Comparison of ENCODE assay signal across 17 mouse cellular contexts in the genomic region with DNA sequence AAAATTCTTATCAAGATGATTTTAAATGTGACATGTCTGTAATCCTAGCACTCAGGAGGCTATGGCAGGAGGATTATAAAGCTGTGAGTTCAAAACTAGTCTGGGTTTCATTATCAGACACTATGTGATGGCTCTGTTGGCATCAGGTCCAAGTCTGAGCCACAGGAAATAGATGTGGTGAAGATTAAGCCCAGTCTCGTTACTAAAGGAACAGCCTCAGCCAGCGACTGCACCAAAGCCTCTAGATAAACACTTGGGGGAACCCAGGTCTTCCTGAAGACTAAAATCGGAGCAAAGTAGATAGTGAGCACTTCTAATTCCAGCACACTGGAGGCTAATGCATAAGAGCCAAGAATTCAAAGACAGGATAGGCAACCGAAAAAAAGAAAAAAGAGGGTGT. TPM values are rescaled to one million over a fixed set of nuclear protein-coding genes. Genes with fewer than 3 reads are reported as not detected.
"Had no signal": no experiment of that assay in that cellular context is flagged by ENCODE, and none has a peak within 500 bp of the region (broad histone marks: within the 10 kb centered on the region; RNA-seq: fewer than 3 reads in every experiment).

No protein-coding gene starts in this region.

- H3K4me1 ChIP-seq: limb, embryonic 13.5 days; megakaryocyte, embryonic 14.5 days; midbrain, embryonic 13.5 days; neural tube, embryonic 15.5 days had no signal

- H3K4me3 ChIP-seq: limb, embryonic 13.5 days; liver, embryonic 13.5 days; megakaryocyte, embryonic 14.5 days; midbrain, embryonic 13.5 days; myocyte; neural tube, embryonic 15.5 days had no signal

- DNase-seq: left cerebral cortex, postnatal 4 days; liver, embryonic 13.5 days; lung, adult 2 months; lung, postnatal 10 days; lung, postnatal 4 days; retina, postnatal 1 day; right cerebral cortex, postnatal 4 days; thymus, postnatal 4 days had no signal

- H3K9ac ChIP-seq: limb, embryonic 13.5 days; liver, embryonic 13.5 days; midbrain, embryonic 13.5 days; neural tube, embryonic 15.5 days had no signal

- H3K36me3 ChIP-seq: limb, embryonic 13.5 days; liver, embryonic 13.5 days; midbrain, embryonic 13.5 days; neural tube, embryonic 15.5 days had no signal

- ATAC-seq: midbrain, embryonic 13.5 days had no signal

- H3K9me3 ChIP-seq: limb, embryonic 13.5 days; liver, embryonic 13.5 days; megakaryocyte, embryonic 14.5 days; midbrain, embryonic 13.5 days; neural tube, embryonic 15.5 days had no signal

- H3K4me2 ChIP-seq: limb, embryonic 13.5 days; liver, embryonic 13.5 days; midbrain, embryonic 13.5 days; neural tube, embryonic 15.5 days had no signal

- H3K27me3 ChIP-seq: limb, embryonic 13.5 days; liver, embryonic 13.5 days; megakaryocyte, embryonic 14.5 days; neural tube, embryonic 15.5 days had no signal

- H3K27ac ChIP-seq: limb, embryonic 13.5 days; liver, embryonic 13.5 days; midbrain, embryonic 13.5 days; neural tube, embryonic 15.5 days had no signal

RNA-seq across cellular contexts. Expression of a gene that starts 52.9 kb away (rescaled TPM):
- total RNA-seq: layer of hippocampus, adult 8-10 months; layer of hippocampus, postnatal 14 days; left cerebral cortex, adult 18-20 months; left cerebral cortex, postnatal 10 days; left cerebral cortex, postnatal 4 days had no signal
